Mouse (Mus musculus): ENCODE results near the gene B3galt6.

Gene B3galt6

DNA sequence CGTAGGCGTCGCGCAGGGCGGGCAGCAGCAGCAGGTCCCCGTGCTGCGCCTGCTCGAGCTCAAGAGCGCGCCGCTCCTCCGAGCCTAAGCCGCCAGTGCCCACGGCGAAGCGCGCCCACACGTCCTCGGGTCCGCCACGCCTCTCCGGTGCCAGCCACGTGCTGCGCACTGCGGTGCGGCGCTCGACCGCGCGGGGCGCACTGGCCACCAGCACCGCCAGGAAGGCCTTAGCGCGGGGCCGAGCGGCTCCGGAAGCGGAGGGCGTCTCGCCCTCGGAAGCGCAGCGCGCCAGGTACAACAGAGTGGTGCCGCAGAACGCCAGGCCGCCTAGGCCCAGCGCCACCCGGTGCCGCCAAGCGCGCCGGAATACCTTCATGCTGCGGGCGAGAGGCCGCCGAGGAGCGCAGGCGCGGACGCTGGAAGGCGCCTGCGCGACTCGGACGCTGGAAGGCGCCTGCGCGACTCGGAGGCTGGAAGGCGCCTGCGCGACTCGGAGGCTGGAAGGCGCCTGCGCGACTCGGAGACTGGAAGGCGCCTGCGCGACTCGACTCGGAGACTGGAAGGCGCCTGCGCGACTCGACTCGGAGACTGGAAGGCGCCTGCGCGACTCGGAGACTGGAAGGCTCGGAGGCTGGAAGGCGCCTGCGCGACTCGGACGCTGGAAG, at the start of gene B3galt6, which contains the start of gene Sdf4:
B3galt6 (minus strand) TSS at position 409 of the 665 bp plus-strand sequence.
Sdf4 (plus strand) TSS at position 632 of the 665 bp plus-strand sequence.
- peak; percentile 92 for DNase-seq (ENCODE audit: low spot score)

DNA sequence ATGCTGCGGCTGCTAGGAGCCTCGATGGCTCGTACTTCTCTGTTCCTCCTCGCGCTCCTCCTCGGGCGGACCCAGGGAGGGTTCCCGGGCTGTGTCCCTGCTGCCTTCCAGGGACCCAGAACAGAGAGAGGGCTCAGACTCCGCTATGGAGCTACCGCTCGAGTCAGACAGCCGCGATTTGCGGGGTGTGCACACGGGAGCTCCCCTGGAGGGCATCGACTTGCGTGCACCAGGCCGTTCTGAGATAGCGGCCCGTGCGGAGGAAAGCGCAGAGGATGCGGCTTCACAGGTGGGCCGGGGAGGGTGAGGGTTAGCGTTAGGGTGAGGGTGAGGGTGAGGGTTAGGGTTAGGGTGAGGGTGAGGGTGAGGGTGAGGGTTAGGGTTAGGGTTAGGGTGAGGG, 42.5 kb upstream of the B3galt6 start:
- no peak for DNase-seq (ENCODE audit: low spot score)

DNA sequence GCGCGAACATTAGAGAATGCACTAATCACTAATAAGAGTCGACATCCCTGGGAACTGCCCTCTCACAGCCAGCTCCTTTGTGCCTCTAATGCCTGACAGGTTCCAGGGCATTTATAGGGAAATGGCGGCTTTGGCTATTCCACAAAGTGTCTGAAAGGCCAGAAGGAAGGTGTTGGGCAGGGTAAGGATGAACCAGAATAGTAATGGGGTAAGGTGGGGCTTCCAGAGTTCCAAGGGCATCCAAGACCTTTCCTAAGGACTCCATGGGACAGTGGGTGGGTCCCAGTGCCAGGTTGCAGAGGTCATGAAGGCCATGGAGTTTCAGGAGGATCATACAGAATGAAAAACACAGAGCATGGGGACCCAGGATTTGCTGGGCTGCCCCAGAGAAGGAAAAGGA, 41.9 kb upstream of the B3galt6 start:
- DNase-seq (ENCODE audit: low spot score): no peak

DNA sequence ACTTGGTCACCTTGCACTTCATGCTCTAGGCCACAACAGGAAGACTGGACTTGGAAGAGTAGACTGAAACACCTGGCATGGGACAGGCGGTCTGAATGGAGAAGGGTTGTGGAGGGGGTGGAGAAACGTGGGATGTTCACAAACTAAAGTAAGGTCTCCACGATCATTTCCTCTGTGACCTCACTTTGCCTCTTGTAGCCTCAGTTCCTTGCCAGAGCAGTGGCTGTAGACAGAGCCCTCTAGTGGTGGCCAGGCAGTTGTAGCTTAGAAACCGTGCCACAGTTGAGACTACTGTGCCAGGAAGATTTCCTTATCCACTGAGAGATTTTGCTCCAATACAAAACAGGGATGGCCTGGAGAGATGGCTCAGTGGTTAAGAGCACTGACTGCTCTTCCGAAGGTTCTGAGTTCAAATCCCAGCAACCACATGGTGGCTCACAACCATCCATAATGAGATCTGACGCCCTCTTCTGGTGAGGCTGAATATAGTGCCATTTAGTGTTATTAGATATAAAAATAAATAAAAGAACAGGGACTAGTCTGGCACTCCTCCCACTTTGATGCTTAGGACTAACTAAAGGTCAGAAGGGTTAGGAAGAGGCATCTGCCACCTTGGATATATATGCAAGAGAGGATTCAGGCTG, 41.1 kb upstream of the B3galt6 start:
- no peak for DNase-seq (ENCODE audit: low spot score)

DNA sequence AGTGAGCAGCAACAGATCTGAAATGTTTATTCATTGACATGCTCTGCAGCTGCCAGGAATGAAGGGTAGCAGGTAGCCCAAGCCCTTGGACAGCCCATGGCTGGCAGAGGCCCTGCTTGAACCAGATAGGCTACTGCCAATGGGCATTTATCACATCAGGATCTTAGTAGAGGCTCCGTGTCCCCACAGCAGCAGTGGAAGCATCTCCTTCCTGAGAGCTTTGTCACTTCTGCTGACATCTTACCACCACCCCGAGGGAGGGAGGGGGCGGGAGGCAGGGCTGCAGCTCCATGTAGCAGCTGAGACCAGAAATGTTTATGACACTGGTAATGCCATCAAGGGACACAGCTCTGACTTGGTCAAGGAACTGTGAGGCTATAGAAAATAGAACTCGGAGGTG, 40.4 kb upstream of the B3galt6 start:
- no peak for DNase-seq (ENCODE audit: low spot score)

DNA sequence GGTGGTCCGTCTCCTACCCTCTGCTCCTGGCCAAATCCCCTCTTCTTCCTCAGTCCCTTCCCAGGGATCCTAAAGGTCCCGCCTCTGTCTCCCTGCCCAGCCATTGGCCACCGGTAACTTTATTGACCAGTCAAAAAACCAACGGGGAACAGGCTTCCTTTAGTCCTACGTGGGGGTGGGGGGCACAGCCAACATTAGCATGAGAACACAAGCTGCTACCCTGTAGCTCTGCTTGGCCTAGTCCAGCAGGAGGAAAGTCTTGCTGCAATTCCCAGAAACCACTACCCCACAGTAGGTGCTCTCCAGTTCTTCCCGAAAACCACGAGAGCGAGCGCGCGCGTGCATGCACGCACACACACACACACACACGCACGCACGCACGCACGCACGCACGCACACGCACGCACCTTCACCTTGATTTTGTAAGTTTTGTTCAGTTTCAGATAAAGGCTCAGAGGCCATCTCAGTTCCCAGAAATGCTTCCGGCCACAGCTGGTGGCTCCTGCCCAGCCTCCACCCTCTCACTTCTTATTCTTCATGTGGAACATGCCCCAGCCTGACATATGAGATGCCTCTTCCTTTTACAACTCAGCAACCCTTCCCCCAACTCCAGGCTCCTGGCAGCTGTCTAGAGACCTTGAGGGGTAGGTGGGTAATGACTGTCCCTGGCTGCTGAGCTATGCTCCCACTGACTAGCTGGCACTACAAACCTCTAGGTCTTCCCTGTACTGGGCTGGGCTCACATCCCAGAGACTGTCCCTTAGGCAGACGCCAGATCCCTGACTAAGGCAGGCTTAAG, 39.3 kb upstream of the B3galt6 start:
- DNase-seq (ENCODE audit: low spot score): peak; percentile 79

DNA sequence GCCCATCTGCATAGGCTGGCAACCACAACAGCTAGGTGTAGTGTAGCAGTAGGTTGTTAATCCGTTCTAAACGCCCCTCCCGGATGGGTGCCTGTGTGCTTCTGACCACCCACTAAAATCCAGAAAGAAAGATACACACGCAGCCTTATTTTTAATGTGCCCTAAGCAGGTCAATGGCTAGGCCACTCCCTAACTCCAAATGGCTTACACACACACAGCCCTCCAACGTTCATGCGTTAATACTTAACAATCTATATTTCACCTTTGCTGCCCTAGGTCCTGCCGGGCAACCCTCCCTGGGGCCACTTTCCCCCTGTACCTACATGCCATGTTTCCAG, 38.8 kb upstream of the B3galt6 start:
- DNase-seq (ENCODE audit: low spot score): no peak

DNA sequence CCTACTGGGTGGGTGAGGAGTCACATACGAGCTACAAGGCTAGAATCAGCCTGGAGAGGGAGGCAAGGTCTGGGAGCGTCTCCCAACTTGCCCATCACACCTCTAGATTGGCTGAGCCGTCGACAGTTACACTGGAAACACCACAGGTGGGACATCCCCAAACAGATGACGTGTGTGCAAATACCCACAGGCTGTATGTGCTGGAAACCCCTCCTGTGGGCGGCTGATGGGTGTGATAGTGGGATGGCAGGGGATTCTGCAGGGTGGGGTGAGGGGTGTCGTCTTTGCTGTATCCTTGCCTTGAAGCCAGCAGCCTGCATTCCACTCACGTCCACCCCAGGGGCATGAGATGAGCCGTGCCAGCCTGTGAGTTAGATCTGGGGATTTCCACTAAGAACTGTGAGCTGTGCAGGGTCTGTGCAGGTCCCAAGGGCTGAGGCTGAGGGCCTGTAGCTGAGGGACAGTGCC, 38.2 kb upstream of the B3galt6 start:
- no peak for DNase-seq (ENCODE audit: low spot score)

DNA sequence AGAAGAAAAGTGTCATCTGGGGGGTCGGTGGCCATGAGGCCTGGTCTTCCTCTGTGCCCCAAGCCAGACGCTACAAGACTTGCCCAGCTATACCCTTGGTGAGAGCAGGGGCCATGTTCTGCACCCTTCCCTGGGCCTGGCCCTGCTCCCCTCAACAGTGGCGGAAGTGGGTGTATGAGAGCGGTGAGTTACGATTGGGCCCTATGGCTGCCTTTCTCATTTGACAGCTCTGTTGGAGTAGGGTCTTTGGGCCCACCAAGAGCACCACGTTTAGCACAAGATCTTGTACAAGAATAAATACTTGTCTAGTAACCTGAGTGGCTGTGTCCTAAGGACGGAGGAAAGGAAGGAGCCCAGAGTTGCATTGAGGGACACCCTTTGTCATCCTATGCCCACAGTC, 36.1 kb upstream of the B3galt6 start:
- no peak for DNase-seq (ENCODE audit: low spot score)

DNA sequence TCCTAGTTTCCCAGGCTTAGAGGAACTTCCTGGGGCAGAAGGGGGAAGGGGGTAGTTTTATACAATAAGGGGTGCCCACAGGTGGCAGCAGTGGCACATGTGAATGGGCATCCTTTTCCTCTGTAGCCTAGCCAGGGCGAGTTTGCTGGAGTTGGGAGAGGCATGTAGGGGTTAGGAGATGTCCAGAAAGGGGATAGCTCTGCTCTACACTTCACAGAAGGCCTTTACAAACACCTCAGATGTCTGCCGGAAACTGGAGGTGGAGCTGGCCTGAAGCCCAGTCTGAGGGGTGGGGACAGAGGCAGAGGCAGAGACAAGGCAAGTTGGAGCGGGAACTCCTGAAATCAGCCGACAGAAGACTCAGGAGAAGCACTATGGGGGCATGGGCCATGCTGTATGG, 33.6 kb upstream of the B3galt6 start, which contains the start of gene Tnfrsf18:
Tnfrsf18 (plus strand) TSS at position 152 of the 400 bp plus-strand sequence.
- no peak for DNase-seq (ENCODE audit: low spot score)

DNA sequence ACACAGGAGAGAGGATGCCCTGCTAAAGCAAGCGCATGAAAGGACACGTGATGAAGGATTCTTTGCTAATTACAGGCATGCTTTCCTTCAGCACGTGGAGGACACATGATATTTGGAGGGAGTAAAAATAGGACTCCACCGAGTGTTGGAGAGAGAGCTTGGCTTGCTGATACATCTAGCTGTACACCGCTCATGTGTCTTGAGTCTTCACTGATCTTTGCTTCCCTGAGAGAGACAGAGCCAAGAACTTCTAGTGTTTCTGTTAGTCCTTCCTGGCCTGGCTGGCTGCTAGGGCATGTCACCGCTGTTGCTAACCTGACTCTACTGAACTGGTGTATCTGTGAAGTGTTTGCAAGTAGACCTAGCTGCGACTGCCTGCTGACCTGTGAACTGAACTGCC, 31.7 kb upstream of the B3galt6 start:
- DNase-seq (ENCODE audit: low spot score): no peak

DNA sequence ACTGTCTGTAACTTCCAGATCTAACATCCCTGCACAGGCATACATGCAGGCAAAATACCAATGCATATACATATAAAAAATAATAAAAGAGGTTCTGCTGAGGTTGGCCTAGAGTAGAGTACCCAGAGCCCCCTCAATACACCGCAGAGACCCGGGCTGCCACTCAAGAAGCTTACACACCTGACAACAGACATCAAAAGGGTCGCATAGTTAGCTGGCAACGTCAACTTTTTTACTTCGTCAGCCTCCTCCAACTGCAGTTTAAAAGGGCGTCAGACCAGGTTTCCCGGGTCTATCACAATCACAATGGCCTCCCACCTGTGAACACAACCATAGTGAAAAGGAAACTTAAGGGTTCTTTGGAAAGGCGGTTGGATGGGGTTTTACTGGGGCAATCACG, 31.1 kb upstream of the B3galt6 start:
- DNase-seq (ENCODE audit: low spot score): no peak

DNA sequence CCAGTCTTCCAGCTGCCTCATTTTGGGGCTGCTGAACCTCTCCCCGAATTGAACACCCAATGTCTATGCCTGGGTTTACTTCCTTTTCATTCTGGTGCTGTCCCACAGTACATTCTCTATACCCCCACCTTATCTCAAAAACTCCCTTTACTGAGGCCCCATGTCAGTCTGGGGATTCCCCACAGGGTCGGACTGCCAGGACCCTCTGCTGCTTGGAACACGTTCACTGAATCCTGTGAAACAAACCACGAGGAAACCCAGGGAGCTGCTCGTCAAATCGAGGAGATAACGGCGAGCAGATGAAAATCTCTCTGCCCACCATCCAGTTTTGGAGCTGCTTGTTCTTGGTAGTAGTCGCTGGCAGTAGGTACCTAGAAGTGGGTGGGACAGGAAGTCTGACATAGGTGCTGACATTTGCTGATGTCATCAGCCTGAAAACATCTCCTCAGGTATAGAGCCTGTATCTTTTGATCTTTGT, 29.5 kb upstream of the B3galt6 start:
- no peak for DNase-seq (ENCODE audit: low spot score)

DNA sequence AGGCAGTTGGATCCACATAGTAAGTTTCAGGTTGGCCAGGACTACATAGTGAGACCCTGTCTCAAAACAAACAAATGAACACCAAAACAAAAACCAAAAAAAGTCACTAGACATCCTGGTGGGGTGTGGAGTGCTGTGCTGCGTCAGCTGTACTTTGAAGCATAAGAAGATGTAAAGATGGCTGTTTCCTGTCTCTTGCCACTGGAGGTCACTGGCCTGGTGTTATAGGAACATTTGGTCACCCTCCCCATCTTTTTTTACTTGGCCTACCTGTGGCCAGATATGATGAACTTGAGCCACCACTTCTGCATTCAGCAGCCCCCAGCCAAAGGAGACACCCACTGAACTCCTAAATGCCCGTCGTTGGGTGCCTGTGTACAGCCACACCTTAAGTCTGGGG, 28.9 kb upstream of the B3galt6 start:
- DNase-seq (ENCODE audit: low spot score): no peak

DNA sequence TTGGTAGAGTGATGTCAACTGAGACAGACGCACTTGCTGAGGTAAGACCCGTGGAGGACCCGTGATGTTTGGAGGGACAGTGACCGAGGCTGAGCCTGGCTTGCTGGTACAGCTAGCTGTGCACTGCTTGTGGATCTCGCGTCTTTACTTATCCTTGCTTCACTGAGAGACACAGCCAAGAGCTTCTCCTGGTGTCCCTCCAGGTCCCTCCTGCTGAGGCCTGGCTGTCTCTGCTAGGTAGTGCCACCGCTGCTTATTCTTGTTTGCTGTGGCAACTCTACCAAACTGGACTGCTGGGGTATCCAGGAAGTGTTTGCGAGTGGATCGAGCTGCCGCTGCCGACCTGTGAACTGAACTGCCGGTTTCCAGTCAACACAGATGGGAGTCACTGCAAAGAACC, 27.3 kb upstream of the B3galt6 start:
- DNase-seq (ENCODE audit: low spot score): no peak

DNA sequence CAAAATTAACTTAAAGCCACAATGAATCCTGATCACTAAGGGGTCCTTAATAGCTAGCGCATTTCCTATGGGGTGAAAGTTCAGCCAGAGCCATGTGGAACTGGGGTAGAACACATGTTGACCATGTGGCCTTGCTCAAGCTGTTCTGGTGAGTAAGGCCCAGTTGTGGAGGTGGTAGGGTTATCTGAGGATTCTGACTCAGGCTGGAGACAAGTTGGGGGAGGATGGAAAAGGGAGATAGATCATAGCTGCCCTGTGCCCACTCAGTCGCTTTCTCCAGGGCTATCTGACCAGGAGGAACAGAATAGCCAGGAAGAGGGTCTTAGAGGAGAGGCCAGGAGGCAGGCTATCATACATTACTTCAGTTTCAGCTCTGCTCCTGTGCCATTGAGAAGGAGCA, 22.0 kb upstream of the B3galt6 start:
- DNase-seq (ENCODE audit: low spot score): no peak

DNA sequence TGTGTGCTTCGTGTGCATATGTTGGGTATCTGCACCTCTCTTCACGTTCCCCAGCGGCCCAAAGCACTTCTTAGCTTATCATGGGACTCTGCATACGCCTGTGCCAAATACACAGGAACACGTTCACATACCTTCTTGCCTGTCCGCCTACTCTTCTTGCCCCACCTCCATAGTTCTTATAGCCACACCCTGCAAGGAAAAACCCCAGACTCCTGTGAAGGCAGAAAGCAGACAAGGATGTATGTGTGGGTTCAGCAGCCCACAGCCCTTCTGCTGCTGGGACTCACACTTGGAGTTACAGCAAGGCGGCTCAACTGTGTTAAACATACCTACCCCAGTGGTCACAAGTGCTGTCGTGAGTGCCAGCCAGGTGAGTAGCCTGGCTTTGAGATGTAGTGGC, 21.2 kb upstream of the B3galt6 start, which contains the start of gene Tnfrsf4:
Tnfrsf4 (plus strand) TSS at position 207 of the 400 bp plus-strand sequence.
- no peak for DNase-seq (ENCODE audit: low spot score)

DNA sequence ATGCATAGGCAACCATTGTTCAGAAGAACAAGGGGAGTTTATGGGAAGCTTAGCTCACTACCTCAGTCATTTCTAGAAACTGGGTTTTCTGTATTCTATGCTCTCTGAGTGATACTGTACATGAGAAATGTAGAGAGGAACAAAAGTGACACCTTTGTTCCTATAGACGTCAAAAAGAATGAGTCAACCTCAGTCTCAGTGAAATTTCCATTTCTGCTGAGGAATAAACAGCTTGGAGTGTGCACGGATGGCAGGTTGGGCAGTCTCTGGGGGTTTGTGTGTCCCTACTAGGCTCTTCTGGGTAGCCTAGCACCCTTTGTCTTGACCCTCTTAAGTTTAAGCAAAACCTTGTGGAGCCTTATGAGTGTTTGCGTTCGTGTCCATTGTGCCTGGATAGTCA, 15.9 kb upstream of the B3galt6 start:
- no peak for DNase-seq (ENCODE audit: low spot score)

DNA sequence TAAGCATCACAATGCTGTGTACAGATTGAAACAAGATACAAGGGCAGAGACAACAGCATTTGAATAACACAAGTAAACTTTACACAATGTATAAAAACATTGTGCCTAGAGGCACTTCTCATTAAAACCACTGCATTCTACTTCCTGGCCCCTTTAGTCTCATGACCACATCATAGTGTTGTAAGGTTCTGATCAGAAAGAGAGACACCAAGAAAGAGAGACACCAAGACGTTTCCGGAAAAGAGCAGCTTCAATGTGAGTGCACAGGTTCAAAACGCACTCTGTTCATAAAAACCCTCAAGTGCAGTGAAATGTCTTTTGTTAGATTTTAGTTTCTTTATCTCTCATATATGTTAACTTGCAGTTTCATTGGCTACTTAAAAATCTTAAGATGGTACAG, 11.7 kb upstream of the B3galt6 start:
- no peak for DNase-seq (ENCODE audit: low spot score)

DNA sequence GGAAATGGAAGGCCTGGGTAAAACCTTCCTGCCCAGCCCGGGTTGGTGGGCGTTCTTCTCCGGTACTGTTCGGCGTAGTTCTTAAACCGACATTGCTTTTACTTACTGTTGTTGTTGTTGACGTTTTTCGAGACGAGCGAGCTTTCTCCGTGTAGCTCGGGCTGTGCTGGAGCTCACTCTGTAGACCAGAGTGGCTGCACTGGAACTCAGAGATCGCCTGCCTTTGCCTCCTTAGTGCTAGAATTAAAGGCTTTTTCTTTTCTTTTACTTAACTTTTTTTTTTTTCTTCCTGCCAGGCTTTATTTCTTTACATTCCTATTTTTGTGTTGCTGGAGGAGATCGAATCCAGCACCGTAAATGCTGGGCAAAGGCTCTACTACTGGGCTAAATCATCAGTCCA, 1.2 kb upstream of the B3galt6 start:
- no peak for DNase-seq (ENCODE audit: low spot score)

DNA sequence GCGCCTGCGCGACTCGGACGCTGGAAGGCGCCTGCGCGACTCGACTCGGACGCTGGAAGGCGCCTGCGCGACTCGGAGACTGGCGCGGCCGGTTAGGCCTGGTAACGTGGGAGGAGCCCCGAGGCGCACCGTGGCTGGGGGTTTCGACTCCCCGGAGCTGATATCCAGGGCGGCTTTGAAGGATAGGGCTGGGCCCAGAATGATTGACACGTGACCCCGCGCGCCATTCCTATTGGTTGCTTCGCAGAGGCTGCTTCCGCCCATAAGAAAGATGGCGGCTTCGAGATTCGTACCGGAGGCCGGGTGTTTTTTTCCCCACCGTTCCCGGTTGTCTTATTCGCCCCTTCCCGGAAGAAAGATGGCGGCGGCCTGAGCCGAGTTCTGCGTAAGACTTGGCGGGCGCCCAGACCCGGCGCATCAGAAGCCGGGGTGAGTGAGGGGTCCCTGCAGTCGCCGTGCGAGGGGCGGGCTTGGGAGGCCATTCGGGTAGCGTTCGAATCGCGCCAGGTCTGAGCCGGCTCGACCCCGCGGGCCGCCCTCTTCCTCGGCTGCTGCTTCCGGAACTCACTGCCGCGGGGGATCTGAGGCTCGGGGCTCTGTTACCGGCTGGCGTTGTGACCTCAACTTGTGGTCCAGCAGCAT, 578 bp upstream of the B3galt6 start:
- no peak for DNase-seq (ENCODE audit: low spot score)

DNA sequence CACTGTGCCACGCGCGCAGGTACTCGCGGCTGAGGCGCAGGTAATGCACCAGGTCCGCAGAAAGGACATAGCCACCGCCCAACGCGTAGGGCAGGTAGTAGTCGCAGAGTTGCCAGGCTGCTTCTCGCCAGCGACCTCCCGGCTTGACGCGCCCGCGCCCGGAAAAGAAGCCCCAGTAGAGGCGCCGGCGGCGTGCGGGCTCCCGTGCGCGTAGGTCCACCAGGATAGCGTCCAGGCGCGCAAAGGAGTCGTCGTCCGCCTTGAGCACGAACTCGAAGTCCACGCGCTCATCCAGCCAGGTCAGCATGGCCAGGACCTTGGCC, 580 bp downstream of the B3galt6 start:
- no peak for DNase-seq (ENCODE audit: low spot score)

Data from ovary, postnatal 36 days (tissue).